Mouse (Mus musculus): Measurements from ENCODE around the gene Zdhhc5. TPM values are rescaled to one million over a fixed set of nuclear protein-coding genes. Genes with fewer than 3 reads are reported as not detected.
"Not testable (repeated sequence)": the region's sequence is repeated elsewhere in the genome, so short reads cannot be mapped to it uniquely, and the experiment has no call there.

The Zdhhc5 gene
- polyA plus RNA-seq, 1 experiment from 2014 or later = 27.8 TPM

- WGBS = 13% methylated on average over 8 of the region's 8 CpGs
- Histone ChIP-seq H3K4me1 (peaks cover 17% of the 10 kb centered on the region), H3K36me3 (peaks cover 28% of the 10 kb centered on the region), H3K9me3 (no peaks in the 10 kb centered on the region), H3K4me2 (replicated peaks) (peak within 1 kb of the TSS; percentile 79), H3K9ac (peak within 1 kb of the TSS; percentile 86), H3K4me3 (peak within 1 kb of the TSS; percentile 97), H3K27ac (peak within 1 kb of the TSS; percentile 55; the same call in 1 of the 2 replicates), H3K27me3 (no peaks in the 10 kb centered on the region)
- ATAC-seq (ENCODE audit: low FRiP score, low read depth) = no peak
Measured at GRCm38 (mm10) chr2:84679016-84679415, 36.0 kb downstream of the Zdhhc5 start, which contains the start of gene Tmx2. Gene Tmx2, minus strand, starts transcription at chr2:84679140.

- WGBS = 0% methylated on average over 43 of the region's 44 CpGs
- peak within 1 kb of the TSS; percentile 79 for H3K4me2 ChIP-seq (replicated peaks)
- peak within 1 kb of the TSS; percentile 86 for H3K9ac ChIP-seq
- peaks cover 17% of the 10 kb centered on the region for H3K4me1 ChIP-seq
- ATAC-seq (ENCODE audit: low FRiP score, low read depth) = peak; percentile 100
- H3K4me3 ChIP-seq = peak within 1 kb of the TSS; percentile 97
- peaks cover 34% of the 10 kb centered on the region for H3K36me3 ChIP-seq
- H3K27me3 ChIP-seq = no peaks in the 10 kb centered on the region
- peak within 1 kb of the TSS; percentile 55; the same call in 1 of the 2 replicates for H3K27ac ChIP-seq
- H3K9me3 ChIP-seq = no peaks in the 10 kb centered on the region
Measured at GRCm38 (mm10) chr2:84677968-84678880, 36.8 kb downstream of the Zdhhc5 start, which contains the start of the genes Gm28635 and Med19. Gene Gm28635, minus strand, starts transcription at chr2:84678041. Gene Med19, plus strand, starts transcription at chr2:84678402.

GRCm38 (mm10) chr2:84677270-84677967 lies 37.6 kb downstream of the Zdhhc5 start:
- Histone ChIP-seq H3K27ac (no peak overlapping the region), H3K9ac (peak overlapping the region; percentile 59), H3K4me3 (peak overlapping the region; percentile 97), H3K27me3 (no peaks in the 10 kb centered on the region), H3K4me2 (replicated peaks) (peak overlapping the region; percentile 66), H3K36me3 (peaks cover 38% of the 10 kb centered on the region), H3K4me1 (peaks cover 17% of the 10 kb centered on the region), H3K9me3 (no peaks in the 10 kb centered on the region)
- peak; percentile 56 for ATAC-seq (ENCODE audit: low FRiP score, low read depth)
- 11% methylated on average over 22 of the region's 22 CpGs for WGBS

GRCm38 (mm10) chr2:84671535-84671934 lies 43.4 kb downstream of the Zdhhc5 start:
- Histone ChIP-seq H3K4me3 (peak overlapping the region; percentile 94; the same call in 1 of the 2 replicates), H3K36me3 (peaks cover 44% of the 10 kb centered on the region), H3K4me2 (replicated peaks) (peak overlapping the region; percentile 73)
- not testable (repeated sequence) for H3K9me3 ChIP-seq; ATAC-seq (ENCODE audit: low FRiP score, low read depth); H3K4me1 ChIP-seq; H3K27me3 ChIP-seq; H3K27ac ChIP-seq; H3K9ac ChIP-seq
- 71% methylated on average over 4 of the region's 5 CpGs for WGBS

GRCm38 (mm10) chr2:84670569-84670933 lies 44.4 kb downstream of the Zdhhc5 start, which contains the start of gene Selenoh:
Gene Selenoh, minus strand, starts transcription at chr2:84670770.
- H3K9ac ChIP-seq = peak within 1 kb of the TSS; percentile 90
- H3K36me3 ChIP-seq = peaks cover 40% of the 10 kb centered on the region
- peaks cover 10% of the 10 kb centered on the region for H3K4me1 ChIP-seq
- ATAC-seq (ENCODE audit: low FRiP score, low read depth) = peak; percentile 97
- H3K9me3 ChIP-seq = no peaks in the 10 kb centered on the region
- H3K27me3 ChIP-seq = no peaks in the 10 kb centered on the region
- under 1% methylated on average over 20 of the region's 20 CpGs for WGBS
- H3K27ac ChIP-seq = peak within 1 kb of the TSS; percentile 94
- H3K4me3 ChIP-seq = peak within 1 kb of the TSS; percentile 94
- peak within 1 kb of the TSS; percentile 73 for H3K4me2 ChIP-seq (replicated peaks)

GRCm38 (mm10) chr2:84669828-84670568 lies 45.0 kb downstream of the Zdhhc5 start:
- WGBS = 3% methylated on average over 39 of the region's 39 CpGs
- peak overlapping the region; percentile 73 for H3K4me2 ChIP-seq (replicated peaks)

GRCm38 (mm10) chr2:84666081-84666480 lies 48.9 kb downstream of the Zdhhc5 start:
- ATAC-seq (ENCODE audit: low FRiP score, low read depth) = no peak
- no peak overlapping the region for H3K4me3 ChIP-seq
- peaks cover 10% of the 10 kb centered on the region for H3K36me3 ChIP-seq
- no peak overlapping the region for H3K9ac ChIP-seq
- H3K27ac ChIP-seq = no peak overlapping the region
- H3K4me2 ChIP-seq (replicated peaks) = no peak overlapping the region
- peaks cover 10% of the 10 kb centered on the region for H3K4me1 ChIP-seq
- H3K27me3 ChIP-seq = no peaks in the 10 kb centered on the region
- no peaks in the 10 kb centered on the region for H3K9me3 ChIP-seq
- WGBS = 65% methylated on average over 12 of the region's 12 CpGs

More at GRCm38 (mm10) chr2:84669828-84670568, 45.0 kb downstream of the Zdhhc5 start:
- Histone ChIP-seq H3K4me1 (peaks cover 10% of the 10 kb centered on the region), H3K36me3 (peaks cover 34% of the 10 kb centered on the region), H3K27ac (peak overlapping the region; percentile 94), H3K9me3 (no peaks in the 10 kb centered on the region), H3K9ac (peak overlapping the region; percentile 90), H3K4me3 (peak overlapping the region; percentile 94), H3K27me3 (no peaks in the 10 kb centered on the region)
- peak; percentile 75 for ATAC-seq (ENCODE audit: low FRiP score, low read depth)

- Histone ChIP-seq H3K4me2 (replicated peaks) (no peak overlapping the region), H3K4me3 (no peak overlapping the region), H3K36me3 (no peaks in the 10 kb centered on the region), H3K27me3 (no peaks in the 10 kb centered on the region), H3K9me3 (no peaks in the 10 kb centered on the region), H3K9ac (no peak overlapping the region), H3K4me1 (no peaks in the 10 kb centered on the region), H3K27ac (no peak overlapping the region)
- ATAC-seq (ENCODE audit: low FRiP score, low read depth) = no peak
- WGBS = 38% methylated on average over 2 of the region's 2 CpGs
Measured at GRCm38 (mm10) chr2:84662866-84663265, 52.1 kb downstream of the Zdhhc5 start.

GRCm38 (mm10) chr2:84660253-84660652 lies 54.7 kb downstream of the Zdhhc5 start:
- WGBS = 65% methylated on average over 3 of the region's 3 CpGs
- H3K27me3 ChIP-seq = no peaks in the 10 kb centered on the region
- no peaks in the 10 kb centered on the region for H3K4me1 ChIP-seq
- no peak overlapping the region for H3K27ac ChIP-seq
- H3K4me3 ChIP-seq = no peak overlapping the region
- no peak overlapping the region for H3K9ac ChIP-seq
- H3K9me3 ChIP-seq = no peaks in the 10 kb centered on the region
- no peak for ATAC-seq (ENCODE audit: low FRiP score, low read depth)
- no peak overlapping the region for H3K4me2 ChIP-seq (replicated peaks)
- H3K36me3 ChIP-seq = no peaks in the 10 kb centered on the region

GRCm38 (mm10) chr2:84658806-84659205 lies 56.2 kb downstream of the Zdhhc5 start, which contains the start of gene Btbd18:
Gene Btbd18, plus strand, starts transcription at chr2:84659079.
- no peak for ATAC-seq (ENCODE audit: low FRiP score, low read depth)
- Histone ChIP-seq H3K9ac (no peak within 1 kb of the TSS), H3K4me1 (no peaks in the 10 kb centered on the region), H3K27ac (no peak within 1 kb of the TSS), H3K27me3 (no peaks in the 10 kb centered on the region), H3K36me3 (no peaks in the 10 kb centered on the region), H3K9me3 (no peaks in the 10 kb centered on the region), H3K4me3 (no peak within 1 kb of the TSS), H3K4me2 (replicated peaks) (no peak within 1 kb of the TSS)
- 92% methylated on average over 32 of the region's 32 CpGs for WGBS

GRCm38 (mm10) chr2:84655864-84656263 lies 59.1 kb downstream of the Zdhhc5 start:
- H3K4me3 ChIP-seq = no peak overlapping the region
- 81% methylated on average over 1 of the region's 1 CpGs for WGBS
- no peak for ATAC-seq (ENCODE audit: low FRiP score, low read depth)

More at GRCm38 (mm10) chr2:84655864-84656263, 59.1 kb downstream of the Zdhhc5 start:
- H3K27me3 ChIP-seq = no peaks in the 10 kb centered on the region
- no peaks in the 10 kb centered on the region for H3K36me3 ChIP-seq
- H3K9me3 ChIP-seq = no peaks in the 10 kb centered on the region
- no peak overlapping the region for H3K9ac ChIP-seq
- H3K27ac ChIP-seq = no peak overlapping the region
- no peaks in the 10 kb centered on the region for H3K4me1 ChIP-seq
- H3K4me2 ChIP-seq (replicated peaks) = no peak overlapping the region
